Mouse (Mus musculus) C2C12 (cell line): ENCODE data around the gene Sema5b. TPM values are rescaled to one million over a fixed set of nuclear protein-coding genes. Genes with fewer than 3 reads are reported as not detected.

ENCODE experiments used
- H3K27me3 ChIP-seq: one replicate; pipeline ENCODE4 v1.6.1; 2011; ENCODE audit not compliant: control insufficient read depth, insufficient read depth, insufficient read length
- H3K36me3 ChIP-seq: one replicate; pipeline ENCODE4 v1.6.1; 2011; ENCODE audit not compliant: control insufficient read depth, insufficient read depth
- H3K4me3 ChIP-seq: one replicate; pipeline ENCODE4 v1.5.1; 2011; ENCODE audit warnings: mild to moderate bottlenecking, control low read depth; ENCODE audit not compliant: poor library complexity, insufficient read depth, severe bottlenecking
- H3K79me2 ChIP-seq: one replicate; pipeline ENCODE4 v1.6.1; 2011; ENCODE audit not compliant: control insufficient read depth, insufficient read depth
- H3K79me3 ChIP-seq: one replicate; pipeline ENCODE4 v1.6.1; 2011; ENCODE audit warnings: low read depth, control low read depth
- H3ac ChIP-seq: one replicate; pipeline ENCODE3; 2011; ENCODE audit warnings: low read depth; ENCODE audit not compliant: control insufficient read depth, insufficient read length
- CEBPB ChIP-seq: IDR thresholded peaks from one replicate; pipeline ENCODE4 v1.6.1; 2011; ENCODE audit warnings: low read depth, mild to moderate bottlenecking, control low read depth, moderate library complexity
- CTCF ChIP-seq: IDR thresholded peaks from one replicate; pipeline ENCODE4 v1.5.1; 2011; ENCODE audit not compliant: control insufficient read depth, insufficient read depth, insufficient read length
- FOSL1 ChIP-seq: IDR thresholded peaks from one replicate; pipeline ENCODE4 v1.8.0; 2011; ENCODE audit warnings: mild to moderate bottlenecking, low read length; ENCODE audit not compliant: poor library complexity, insufficient read depth, severe bottlenecking
- MAX ChIP-seq: IDR thresholded peaks from one replicate; pipeline ENCODE4 v1.6.1; 2011; ENCODE audit warnings: mild to moderate bottlenecking, control low read depth
- MYOD1 ChIP-seq: IDR thresholded peaks from one replicate; pipeline ENCODE4 v1.6.1; 2011; ENCODE audit warnings: low read depth; ENCODE audit not compliant: control insufficient read depth, insufficient read length
- MYOG ChIP-seq: IDR thresholded peaks from one replicate; pipeline ENCODE4 v1.6.1; 2011; ENCODE audit not compliant: control insufficient read depth, insufficient read length; ENCODE audit errors: extremely low read depth
- USF1 ChIP-seq: IDR thresholded peaks from one replicate; pipeline ENCODE4 v1.6.1; 2011; ENCODE audit warnings: low read depth, mild to moderate bottlenecking, control low read depth, moderate library complexity
- polyA plus RNA-seq: library from polyadenylated mRNA; unstranded; fragments of >200 nt; fragmentation: generic; extraction: Trizol; gene quantifications from one replicate; pipeline ENCODE4 v1.2.1, GENCODE M21; 2012; ENCODE audit warnings: missing spikeins

The Sema5b gene
- polyA plus RNA-seq, 1 experiment, result not detected

- Histone ChIP-seq H3K4me3 (no peak overlapping the region), H3K36me3 (no peaks in the 10 kb centered on the region), H3K79me2 (no peaks in the 10 kb centered on the region), H3ac (no peak overlapping the region), H3K27me3 (peaks cover 23% of the 10 kb centered on the region), H3K79me3 (no peaks in the 10 kb centered on the region)
- TF ChIP-seq MAX, result no peak
- TF ChIP-seq USF1, result no peak
- TF ChIP-seq FOSL1, result no peak
- TF ChIP-seq MYOD1, result no peak
- no peak for TF ChIP-seq MYOG
- TF ChIP-seq CEBPB, result no peak
- no peak for TF ChIP-seq CTCF
These were observed 52.5 kb downstream of the Sema5b start for GRCm38 (mm10) chr16:35593474-35593873.

DNA sequence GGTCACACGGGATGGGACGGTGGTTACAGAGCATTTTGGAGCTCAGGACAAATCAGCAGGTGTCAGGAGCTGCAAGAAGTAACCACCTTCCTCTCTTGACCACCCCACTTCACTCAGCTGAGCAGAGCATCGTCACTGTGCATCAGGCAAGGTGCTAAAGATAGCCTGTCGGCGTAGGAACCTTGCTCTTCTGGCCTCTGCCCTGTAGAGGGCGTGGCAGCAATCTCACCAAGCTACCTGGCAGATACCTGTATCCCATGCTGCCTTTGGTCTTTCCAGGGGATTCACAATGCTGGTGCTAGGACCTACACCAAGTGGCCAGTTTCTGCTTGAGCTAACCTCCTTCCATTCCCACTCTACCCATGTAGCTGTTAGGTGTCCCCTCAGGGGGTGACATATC lies 55.3 kb downstream of the Sema5b start:
- no peak overlapping the region for H3ac ChIP-seq
- H3K79me2 ChIP-seq, result no peaks in the 10 kb centered on the region
- TF ChIP-seq FOSL1 (no peak), MYOD1 (no peak), MYOG (no peak), CEBPB (no peak), USF1 (no peak), MAX (no peak), CTCF (no peak)
- H3K79me3 ChIP-seq, result no peaks in the 10 kb centered on the region
- no peak overlapping the region for H3K4me3 ChIP-seq
- H3K27me3 ChIP-seq, result peaks cover 26% of the 10 kb centered on the region
- no peaks in the 10 kb centered on the region for H3K36me3 ChIP-seq

DNA sequence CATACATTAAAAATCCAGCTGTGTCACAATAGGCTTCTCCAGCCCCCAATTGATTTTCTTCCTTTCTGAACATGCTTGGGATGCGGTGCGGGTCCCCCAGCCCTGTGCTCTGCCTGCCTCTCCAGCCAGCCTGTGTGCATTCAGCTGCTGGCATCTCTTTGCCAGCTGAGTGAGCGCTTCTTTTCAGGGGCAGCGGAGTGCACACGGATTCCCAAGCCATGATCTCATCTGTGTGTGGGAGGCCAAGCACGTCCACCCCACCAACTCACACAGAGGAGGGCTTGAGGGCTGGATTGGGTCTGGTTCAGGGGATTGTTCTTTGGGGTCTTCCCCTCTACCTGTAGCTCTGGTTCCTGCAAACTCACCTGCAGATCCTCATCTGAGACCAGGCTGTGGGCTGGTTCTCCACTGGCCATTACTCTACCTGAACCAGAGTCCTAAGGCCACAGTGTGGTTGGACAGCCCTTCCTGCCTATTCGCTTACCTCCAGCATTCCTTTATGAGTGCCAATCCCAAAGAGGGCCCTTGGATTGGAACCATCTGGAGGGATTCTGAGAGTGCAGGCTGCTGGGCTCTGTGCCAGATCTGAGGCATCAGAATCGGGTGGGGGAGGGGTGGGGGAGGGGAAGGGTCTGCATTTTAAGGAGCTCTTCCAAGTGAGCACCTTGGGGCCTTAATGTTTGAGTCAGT lies 55.9 kb downstream of the Sema5b start:
- no peak overlapping the region for H3ac ChIP-seq
- TF ChIP-seq FOSL1, result no peak
- TF ChIP-seq CEBPB, result no peak
- TF ChIP-seq USF1, result no peak
- no peak for TF ChIP-seq CTCF
- no peak for TF ChIP-seq MYOD1

DNA sequence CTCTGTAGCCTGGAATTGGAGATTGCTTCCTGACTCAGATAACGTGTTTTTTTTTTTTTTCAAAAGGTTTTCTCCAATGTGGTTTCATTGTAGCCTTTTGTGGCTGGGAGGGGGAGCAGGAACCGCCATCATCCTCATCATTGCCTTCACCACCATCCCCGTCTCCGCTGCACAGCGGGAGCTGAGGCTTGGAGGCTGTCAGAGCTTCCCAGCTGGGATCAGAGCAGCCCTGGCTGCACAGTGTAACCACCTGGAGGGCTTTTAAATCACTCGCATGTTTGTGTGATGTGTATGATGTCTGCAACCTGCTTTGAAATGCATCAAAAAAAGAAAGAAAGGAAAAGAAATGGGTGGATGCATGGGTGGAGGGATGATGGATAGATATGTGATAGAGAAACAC lies 57.0 kb downstream of the Sema5b start:
- no peak for TF ChIP-seq FOSL1
- no peak for TF ChIP-seq CTCF
- TF ChIP-seq CEBPB, result no peak
- no peak for TF ChIP-seq MYOD1
- no peak overlapping the region for H3K4me3 ChIP-seq
- H3K36me3 ChIP-seq, result no peaks in the 10 kb centered on the region
- H3ac ChIP-seq, result no peak overlapping the region
- H3K79me2 ChIP-seq, result no peaks in the 10 kb centered on the region
- peaks cover 32% of the 10 kb centered on the region for H3K27me3 ChIP-seq
- no peaks in the 10 kb centered on the region for H3K79me3 ChIP-seq

More for the DNA sequence above, 55.9 kb downstream of the Sema5b start:
- Histone ChIP-seq H3K79me2 (no peaks in the 10 kb centered on the region), H3K27me3 (peaks cover 26% of the 10 kb centered on the region), H3K36me3 (no peaks in the 10 kb centered on the region), H3K79me3 (no peaks in the 10 kb centered on the region), H3K4me3 (no peak overlapping the region)

DNA sequence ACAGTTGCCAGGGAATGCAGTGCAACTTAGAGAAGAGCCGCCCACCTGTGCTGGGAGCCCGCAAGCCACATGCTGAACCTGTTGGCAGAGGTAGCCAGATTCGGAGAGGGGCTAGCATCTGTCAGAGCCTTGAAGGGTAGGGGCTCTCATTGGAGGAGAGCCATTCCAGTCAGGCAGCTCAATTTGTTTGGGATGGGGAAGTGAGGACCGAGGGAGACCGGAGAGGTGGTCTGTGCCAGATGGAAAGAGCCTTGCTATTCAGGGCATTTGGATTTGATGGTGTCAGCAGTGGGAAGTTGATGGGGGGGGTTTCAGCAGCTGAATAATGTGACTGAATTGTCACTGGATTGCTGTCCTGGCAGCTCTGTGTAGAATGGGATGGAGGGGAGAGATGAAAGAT lies 57.9 kb downstream of the Sema5b start:
- no peak overlapping the region for H3ac ChIP-seq
- no peaks in the 10 kb centered on the region for H3K36me3 ChIP-seq
- no peaks in the 10 kb centered on the region for H3K79me3 ChIP-seq
- H3K27me3 ChIP-seq, result peaks cover 38% of the 10 kb centered on the region
- TF ChIP-seq CTCF (no peak), MAX (no peak), USF1 (no peak), MYOG (no peak), FOSL1 (no peak), CEBPB (no peak), MYOD1 (no peak)
- no peaks in the 10 kb centered on the region for H3K79me2 ChIP-seq
- no peak overlapping the region for H3K4me3 ChIP-seq

- H3ac ChIP-seq, result no peak overlapping the region
- TF ChIP-seq MYOD1, result no peak
- H3K79me2 ChIP-seq, result no peaks in the 10 kb centered on the region
- H3K79me3 ChIP-seq, result no peaks in the 10 kb centered on the region
- H3K27me3 ChIP-seq, result peaks cover 46% of the 10 kb centered on the region
- no peaks in the 10 kb centered on the region for H3K36me3 ChIP-seq
- no peak overlapping the region for H3K4me3 ChIP-seq
These were observed 59.3 kb downstream of the Sema5b start for GRCm38 (mm10) chr16:35600282-35600681.
